Mouse (Mus musculus) gastrocnemius, postnatal 25 days (tissue): ENCODE measurements around the gene 5830473C10Rik. TPM values are rescaled to one million over a fixed set of nuclear protein-coding genes. Genes with fewer than 3 reads are reported as not detected.

ENCODE experiments used
- DNase-seq: peaks from one replicate; pipeline ENCODE4 v3.0.0; 2022
- long read RNA-seq, 2 experiments: library from polyadenylated mRNA; stranded (forward); transcript quantifications; one replicate each; pipeline ENCODE4 v2.0.0; 2021
- total RNA-seq, 2 experiments: library from RNA; stranded (reverse); gene quantifications; 1 replicate in 1 of 2; 2 replicates in 1 of 2; pipeline ENCODE4 v1.2.3; 2021

Gene 5830473C10Rik
- not detected for total RNA-seq
- long read RNA-seq, experiment 1: 0 reads
- long read RNA-seq, experiment 2: 0 reads

GRCm38 (mm10) chr5:90560743-90561142, at the start of gene 5830473C10Rik:
Gene 5830473C10Rik (plus strand): TSS chr5:90561107.
- DNase-seq: no peak

DNA sequence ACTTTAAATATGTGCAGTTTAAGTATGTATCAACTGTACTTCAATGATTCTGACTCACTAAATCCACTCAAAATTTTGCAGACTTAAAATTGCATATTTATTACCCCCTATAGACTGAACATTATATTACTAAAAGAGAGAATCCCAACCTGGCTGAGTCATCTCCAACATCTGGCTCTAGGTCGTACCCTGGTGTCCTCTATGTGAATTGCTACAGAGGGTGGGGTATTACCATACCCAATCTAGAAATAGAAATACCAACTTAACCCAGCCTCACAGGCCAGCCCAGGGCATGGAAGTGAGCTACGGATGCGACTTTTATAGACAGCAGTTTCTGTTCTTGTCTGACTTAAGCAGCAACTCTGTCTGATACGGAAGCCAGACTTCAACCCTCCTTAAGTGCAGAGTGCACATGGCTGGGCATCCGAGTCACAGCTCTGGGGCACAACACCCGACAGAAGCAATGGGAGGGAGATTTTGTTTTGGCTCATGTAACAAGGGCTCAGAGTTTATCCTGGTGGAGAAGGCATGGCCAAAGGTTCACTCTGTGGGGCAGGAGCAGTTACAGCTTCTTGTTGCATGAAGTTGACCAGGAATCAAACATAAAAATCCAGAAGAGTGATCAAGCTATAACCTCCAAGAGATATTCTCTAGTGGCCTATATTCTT, 48.5 kb upstream of the 5830473C10Rik start:
- no peak for DNase-seq

DNA sequence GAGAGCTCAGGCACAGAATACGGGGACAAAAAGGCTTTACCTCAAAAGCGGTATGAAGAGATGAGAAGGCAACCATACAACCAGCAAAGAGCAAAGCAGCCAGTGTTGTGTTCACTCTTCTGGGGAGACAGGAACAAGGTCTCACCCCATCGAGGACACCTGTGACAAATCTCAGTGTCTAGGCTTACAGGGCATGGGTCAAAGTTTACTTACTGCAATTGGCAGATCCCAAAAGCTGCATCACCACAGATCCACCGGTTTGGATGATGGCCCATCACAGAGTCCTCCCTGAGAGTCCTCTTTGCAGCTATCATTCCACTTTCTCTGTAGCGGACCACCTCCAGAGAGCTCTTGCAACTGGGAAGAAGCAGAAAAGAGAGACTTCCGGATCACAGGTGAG, 45.3 kb upstream of the 5830473C10Rik start:
- no peak for DNase-seq

DNA sequence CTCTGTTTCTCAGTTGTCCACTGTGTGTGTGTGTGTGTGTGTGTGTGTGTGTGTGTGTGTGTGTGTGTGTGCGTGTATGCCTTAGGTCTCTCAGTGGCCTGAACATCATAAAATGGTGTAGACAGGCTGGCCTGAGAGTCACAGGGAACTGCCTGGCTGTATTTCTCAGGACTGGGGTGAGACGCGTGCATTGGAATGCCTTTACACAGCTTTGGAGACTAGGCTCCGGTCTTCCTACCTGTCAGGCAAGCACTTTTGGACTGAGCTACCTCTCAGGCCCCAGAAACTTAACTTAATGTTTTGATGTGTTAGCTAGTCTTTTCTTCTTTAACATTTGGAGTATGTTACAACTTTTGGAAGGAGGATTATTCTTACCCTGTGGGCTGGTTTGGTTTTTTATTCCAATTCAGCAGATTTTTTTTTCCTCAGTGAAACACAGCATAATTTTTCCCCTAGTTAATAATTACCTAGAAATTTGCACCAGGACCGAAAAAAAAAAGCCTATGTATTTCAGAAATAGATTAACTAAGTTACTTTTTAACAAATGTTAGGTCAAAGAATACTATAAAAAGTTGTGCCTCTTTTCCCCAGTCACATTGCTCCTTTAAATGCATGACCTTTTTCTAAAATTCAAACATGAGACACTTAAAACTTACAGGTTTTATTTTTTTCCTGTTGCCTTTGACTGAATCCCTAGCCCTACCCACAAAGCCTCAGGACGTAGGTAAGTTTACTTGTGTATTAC, 42.4 kb upstream of the 5830473C10Rik start, which contains the start of gene Afm:
TSS of gene Afm (plus strand) at position 577 of the 745 bp plus-strand sequence.
- no peak for DNase-seq

GRCm38 (mm10) chr5:90551191-90551590, 9.7 kb upstream of the 5830473C10Rik start:
- no peak for DNase-seq

DNA sequence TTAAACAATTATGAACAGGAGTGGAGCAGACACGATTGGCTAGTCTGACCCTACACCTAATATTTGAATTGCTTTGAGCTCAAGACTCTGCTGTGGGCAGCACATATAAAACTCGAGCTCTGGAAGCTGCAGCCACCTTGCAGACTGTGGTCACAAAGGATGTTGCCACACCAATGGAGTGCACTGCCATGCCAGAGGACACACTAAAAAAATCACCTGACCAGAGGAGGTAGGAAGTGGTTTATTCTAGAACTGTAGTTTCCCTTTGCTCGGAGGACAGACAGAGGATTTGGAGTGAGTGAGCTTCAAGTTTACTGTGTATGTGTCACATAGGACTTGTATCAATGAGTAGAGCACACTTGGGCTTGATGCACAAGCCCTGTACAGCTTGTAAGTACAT, 4.9 kb upstream of the 5830473C10Rik start:
- DNase-seq: no peak

- no peak for DNase-seq
Measured at GRCm38 (mm10) chr5:90561721-90562275, 891 bp downstream of the 5830473C10Rik start.

- no peak for DNase-seq
Measured at GRCm38 (mm10) chr5:90562880-90563279, 2.0 kb downstream of the 5830473C10Rik start.

GRCm38 (mm10) chr5:90564161-90564560, 3.3 kb downstream of the 5830473C10Rik start:
- no peak for DNase-seq

DNA sequence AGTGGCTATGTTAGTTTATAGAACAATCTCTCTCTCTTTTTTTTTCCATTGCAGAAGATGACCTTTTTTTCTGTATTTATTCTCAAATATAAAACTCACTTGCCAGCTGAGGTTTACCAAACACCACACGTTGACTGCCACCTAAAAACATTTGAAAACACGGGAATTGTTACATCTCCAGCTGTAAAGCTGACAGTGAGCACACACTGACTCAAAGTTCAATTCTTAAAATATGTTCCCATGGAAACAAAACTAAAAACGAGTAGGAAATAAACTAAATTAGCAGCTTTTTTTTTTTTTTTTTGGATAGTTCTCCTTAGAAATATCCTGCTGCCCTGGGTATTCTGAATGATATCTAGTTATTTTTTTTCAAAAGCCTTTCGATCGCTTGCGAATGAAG, 4.3 kb downstream of the 5830473C10Rik start:
- no peak for DNase-seq

DNA sequence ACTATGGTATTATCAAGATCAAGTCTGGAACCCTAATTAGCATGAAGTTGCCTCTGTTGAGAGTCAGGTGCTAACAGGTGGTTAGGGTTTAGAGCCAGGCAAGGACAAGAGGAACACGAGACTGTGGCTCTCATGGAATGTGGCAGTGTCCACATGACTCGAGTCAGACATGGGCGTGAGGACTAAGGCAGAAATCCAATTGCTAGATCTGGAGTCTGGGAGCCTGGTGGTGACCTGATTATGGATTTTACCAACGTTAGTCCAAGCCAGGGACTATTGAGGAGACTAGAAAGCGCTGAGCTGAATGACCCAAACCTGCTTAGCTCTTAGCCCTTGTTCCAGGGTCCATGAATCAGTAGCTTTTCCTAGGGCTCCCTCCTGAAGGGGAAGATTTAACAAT, 6.9 kb downstream of the 5830473C10Rik start:
- no peak for DNase-seq

DNA sequence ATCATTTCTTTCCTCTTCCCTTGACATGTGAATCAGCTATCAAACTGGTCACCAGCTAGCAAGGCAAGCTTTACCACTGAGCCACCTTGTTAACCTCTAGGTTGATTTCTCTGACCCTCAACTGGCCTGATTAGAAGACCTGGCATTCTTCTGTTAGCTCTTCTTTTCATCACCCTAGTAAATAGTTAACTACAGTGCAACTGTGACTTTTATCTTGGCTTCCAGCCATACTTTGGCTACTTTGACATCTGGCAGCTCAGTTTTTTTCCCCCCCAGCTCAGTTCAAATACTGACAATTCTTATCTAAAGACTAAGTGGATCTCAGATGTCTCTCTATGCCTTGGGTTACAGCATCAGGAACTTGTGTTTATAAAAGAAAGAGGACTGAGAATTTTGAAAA, 7.4 kb downstream of the 5830473C10Rik start:
- no peak for DNase-seq

DNA sequence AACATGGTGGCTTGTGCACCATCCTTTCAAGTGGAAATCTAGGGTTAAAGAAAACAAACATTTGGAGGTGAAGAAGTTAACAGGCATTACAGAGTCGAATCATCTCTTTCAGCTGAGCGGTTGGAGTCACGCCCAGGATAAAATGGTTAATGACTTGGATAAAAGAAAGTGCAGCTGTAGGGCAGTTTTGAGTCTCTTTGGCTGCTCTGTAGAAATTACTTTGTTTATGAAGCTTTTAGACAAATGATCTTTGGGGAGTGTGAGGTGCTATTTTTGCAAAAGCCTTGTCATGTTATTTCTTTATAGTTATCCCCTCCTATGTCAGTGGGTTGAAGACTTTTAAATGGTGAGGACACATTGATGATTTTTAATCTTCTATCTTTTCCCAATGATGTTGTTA, 10.3 kb downstream of the 5830473C10Rik start:
- no peak for DNase-seq

- DNase-seq: no peak
Measured at GRCm38 (mm10) chr5:90577751-90578150, 16.8 kb downstream of the 5830473C10Rik start.

DNA sequence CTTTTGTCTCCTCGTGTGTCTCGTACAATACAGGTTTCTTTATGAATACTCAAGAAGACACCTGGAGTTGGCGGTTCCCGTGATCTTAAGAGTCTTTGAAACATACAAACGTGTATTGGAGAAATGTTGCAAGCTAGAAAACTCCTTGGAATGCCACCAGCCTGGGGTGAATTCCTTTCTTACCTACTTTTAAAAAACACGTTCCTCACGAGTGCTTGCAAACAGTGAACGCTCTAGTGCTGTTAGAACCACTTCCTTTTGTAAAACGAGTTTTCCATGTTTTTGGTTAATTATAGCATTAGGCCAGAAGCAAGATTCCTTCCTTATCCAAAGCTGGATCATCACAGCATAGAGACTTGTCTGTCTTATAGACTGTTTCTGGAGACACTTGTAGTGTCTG, 18.6 kb downstream of the 5830473C10Rik start:
- no peak for DNase-seq

- DNase-seq: no peak
Measured at GRCm38 (mm10) chr5:90582179-90582578, 21.3 kb downstream of the 5830473C10Rik start.

DNA sequence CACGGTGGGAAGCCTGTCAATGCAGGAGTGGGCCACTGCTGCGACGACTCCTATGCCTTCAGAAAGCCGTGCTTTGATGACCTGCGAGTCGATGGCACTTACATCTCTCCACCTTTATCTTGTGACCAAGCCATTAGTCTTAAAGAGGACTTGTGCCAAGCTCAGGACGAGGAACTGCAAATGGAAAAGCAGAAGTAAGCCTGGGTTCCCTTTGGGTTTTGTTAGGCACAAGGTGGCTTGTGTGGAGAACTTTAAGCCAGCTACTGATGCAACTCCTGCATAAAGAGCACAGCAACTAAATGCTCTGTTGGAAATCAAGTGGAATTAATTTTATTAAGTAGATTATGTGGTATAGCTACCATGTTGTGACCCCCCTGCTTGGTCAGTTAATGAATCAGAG, 23.9 kb downstream of the 5830473C10Rik start:
- no peak for DNase-seq

DNA sequence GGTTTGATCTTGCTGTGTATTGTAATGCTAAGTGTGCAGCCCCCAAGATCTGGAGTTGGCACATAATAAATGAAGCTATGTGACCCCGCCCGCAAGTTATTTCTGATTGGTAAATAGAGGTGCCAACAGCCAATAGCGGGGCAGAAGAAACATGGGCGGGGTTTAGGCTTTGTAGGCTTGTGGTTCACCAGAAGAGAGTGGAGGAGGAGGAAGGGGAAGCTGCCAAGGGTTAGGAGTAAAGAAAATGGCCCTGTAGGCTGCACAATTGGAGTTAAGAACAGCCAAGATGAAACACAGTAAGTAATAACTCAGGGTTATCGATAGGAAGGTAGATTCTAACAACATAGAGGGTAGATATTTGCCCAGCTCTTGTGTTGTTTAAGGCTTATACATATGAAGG, 25.6 kb downstream of the 5830473C10Rik start:
- no peak for DNase-seq

- DNase-seq: no peak
Measured at GRCm38 (mm10) chr5:90588104-90588503, 27.2 kb downstream of the 5830473C10Rik start.

DNA sequence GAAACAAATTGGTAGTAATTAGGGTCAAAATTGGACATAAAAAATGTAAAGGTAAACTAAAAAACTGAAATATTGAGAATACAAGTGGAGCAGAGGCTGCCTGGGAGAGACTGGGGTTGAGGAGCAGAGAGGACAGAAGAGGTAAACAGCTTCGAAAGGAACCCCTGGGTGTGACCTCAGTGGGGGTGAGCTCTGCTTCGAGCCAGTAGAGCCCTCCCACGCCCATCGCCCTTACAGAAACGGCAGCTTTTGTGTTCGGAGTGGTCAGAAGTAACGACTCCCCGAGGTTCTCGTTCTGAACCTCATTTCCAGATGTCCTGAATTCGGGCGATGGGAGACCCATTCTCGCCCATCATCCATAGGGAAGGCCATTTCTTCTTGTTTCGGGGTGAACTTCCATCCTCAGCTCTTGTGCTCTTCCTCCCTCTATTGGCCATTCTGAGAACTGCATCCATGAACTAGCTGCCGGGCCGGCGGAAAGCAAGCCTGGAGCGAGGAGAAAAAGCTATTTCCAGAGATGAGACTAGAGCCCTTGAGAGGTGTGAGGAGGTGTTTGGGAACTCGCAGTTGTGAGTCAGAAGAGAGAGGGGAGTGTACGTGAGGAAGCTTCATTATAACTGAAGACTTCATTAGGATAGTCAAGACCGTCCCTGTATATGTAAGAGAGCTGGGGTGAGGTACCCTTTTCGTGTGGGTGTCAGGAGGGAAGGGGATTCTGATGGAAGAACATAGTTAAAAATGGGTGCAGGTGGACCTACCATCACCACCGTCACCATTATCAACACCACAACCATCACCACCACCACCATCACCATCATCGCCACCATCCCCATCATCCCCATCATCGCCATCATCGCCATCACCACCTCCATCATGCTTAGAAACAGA, 28.0 kb downstream of the 5830473C10Rik start:
- peak; percentile 19 for DNase-seq

- no peak for DNase-seq
Measured at GRCm38 (mm10) chr5:90590676-90591075, 29.8 kb downstream of the 5830473C10Rik start.

DNA sequence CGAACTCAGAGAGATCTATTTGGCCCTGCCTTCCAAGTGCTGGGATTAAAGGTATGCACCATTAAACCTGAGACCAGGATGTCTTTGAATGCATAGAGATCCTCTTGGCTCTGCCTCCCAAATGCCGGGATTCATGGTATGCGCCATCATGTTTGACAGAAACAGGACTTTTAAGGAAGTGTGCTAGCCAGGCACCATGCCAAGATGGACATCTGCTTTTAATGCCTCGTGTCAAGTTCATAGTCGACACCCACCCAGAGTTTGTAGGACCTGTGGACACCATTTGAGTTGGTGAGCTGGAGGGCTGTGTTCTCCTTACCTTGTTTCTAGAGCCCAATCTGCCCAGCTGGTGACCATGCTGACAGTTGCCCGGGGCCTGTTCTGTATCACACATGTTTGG, 31.0 kb downstream of the 5830473C10Rik start:
- DNase-seq: no peak
